Mouse (Mus musculus) neural tube, postnatal 0 days (tissue): ENCODE results near the gene Arxes1. TPM values are rescaled to one million over a fixed set of nuclear protein-coding genes. Genes with fewer than 3 reads are reported as not detected.

Experiments used
- polyA plus RNA-seq: library from polyadenylated mRNA; unstranded; fragments of >200 nt; fragmentation: Nextera tagmentation; extraction: Ambion mirVana; gene quantifications from 2 replicates; pipeline ENCODE4 v1.2.1, GENCODE M21; 2015

Gene Arxes1
- polyA plus RNA-seq, result 197 and 203 TPM in 2 replicates

DNA sequence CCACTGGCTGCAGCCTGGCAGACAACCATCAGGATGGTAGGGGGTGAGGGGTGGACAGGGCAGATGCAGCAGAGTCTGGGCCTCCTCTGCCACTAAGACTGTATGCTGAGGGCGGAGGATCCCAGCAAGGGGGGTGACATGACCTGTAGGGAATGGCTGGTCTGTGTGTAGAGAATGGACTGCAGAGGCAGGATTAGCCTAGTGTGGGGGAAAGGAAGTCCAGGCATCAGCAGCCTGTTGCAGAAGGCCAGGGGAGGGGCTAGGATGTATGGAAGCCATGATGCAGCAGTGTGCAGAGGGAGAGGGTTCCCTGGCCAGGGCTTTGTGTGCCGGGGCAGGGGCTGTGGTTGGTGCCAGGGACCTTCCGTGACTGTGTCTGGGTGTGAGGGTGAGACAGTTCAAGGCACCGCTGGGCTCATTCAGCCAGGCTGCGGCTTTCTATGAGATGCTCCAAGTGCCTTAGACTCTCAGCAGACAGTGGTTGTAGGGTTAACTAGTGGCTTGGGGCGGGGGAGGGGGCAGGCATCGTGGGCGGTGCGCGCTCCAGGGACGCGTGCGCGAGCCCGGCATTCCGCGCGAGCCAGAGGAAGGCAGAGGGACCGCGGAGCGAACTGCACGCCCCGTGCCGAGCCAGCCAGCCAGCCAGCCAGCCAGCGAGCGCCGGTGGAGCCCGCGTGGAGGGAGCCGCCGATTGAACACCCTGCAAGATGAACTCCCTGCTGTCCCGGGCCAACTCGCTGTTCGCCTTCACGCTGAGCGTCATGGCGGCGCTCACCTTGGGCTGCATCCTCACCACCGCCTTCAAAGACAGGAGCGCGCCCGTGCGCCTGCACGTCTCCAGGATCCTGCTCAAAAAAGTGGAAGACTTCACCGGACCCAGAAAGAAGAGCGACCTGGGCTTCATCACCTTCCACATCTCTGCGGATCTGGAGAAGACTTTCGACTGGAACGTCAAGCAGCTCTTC, at the start of gene Arxes1:
Gene Arxes1 (plus strand): TSS at position 569 of the 965 bp plus-strand sequence.

DNA sequence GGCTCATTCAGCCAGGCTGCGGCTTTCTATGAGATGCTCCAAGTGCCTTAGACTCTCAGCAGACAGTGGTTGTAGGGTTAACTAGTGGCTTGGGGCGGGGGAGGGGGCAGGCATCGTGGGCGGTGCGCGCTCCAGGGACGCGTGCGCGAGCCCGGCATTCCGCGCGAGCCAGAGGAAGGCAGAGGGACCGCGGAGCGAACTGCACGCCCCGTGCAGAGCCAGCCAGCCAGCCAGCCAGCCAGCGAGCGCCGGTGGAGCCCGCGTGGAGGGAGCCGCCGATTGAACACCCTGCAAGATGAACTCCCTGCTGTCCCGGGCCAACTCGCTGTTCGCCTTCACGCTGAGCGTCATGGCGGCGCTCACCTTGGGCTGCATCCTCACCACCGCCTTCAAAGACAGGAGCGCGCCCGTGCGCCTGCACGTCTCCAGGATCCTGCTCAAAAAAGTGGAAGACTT, 39.5 kb upstream of the Arxes1 start, which contains the start of gene Arxes2:
Gene Arxes2 (plus strand): TSS at position 161 of the 456 bp plus-strand sequence.

GRCm38 (mm10) chrX:136068020-136068419, 34.9 kb downstream of the Arxes1 start, which contains the start of gene Bex2:
Gene Bex2, minus strand, starts transcription at chrX:136068236.

Other genes with a start within 250 kb of the Arxes1 start
- gene Bhlhb9, start 235.8 kb upstream of the Arxes1 start, polyA plus RNA-seq, result 96.3 and 97.5 TPM in 2 replicates
- gene Gprasp2, start 194.3 kb upstream of the Arxes1 start, polyA plus RNA-seq, result 238 and 248 TPM in 2 replicates
- gene Arxes2, start 39.5 kb upstream of the Arxes1 start, polyA plus RNA-seq, result 324 and 331 TPM in 2 replicates
- 828 and 975 TPM in 2 replicates for gene Bex2, start 34.9 kb downstream of the Arxes1 start, polyA plus RNA-seq
- 0.05 TPM in 1 of 2 replicates, not detected in the other for gene Nxf3, start 51.9 kb downstream of the Arxes1 start, polyA plus RNA-seq
- gene Bex4, start 105.6 kb downstream of the Arxes1 start, polyA plus RNA-seq, result 138 and 148 TPM in 2 replicates
- gene Tceal8, start 139.0 kb downstream of the Arxes1 start, polyA plus RNA-seq, result 121 and 140 TPM in 2 replicates
- 52.4 and 65.4 TPM in 2 replicates for gene Tceal5, start 170.5 kb downstream of the Arxes1 start, polyA plus RNA-seq
- 4.8 and 5.7 TPM in 2 replicates for gene Tceal7, start 181.4 kb downstream of the Arxes1 start, polyA plus RNA-seq
- 276 and 299 TPM in 2 replicates for gene Bex1, start 182.1 kb downstream of the Arxes1 start, polyA plus RNA-seq
- 245 and 250 TPM in 2 replicates for gene Tceal9, start 211.7 kb downstream of the Arxes1 start, polyA plus RNA-seq
- 914 and 970 TPM in 2 replicates for gene Bex3, start 236.9 kb downstream of the Arxes1 start, polyA plus RNA-seq